Mouse (Mus musculus) heart, postnatal 0 days (tissue): Measurements from ENCODE around the gene Tcam1.

ENCODE experiments used
- CTCF ChIP-seq: IDR thresholded peaks from 2 replicates; pipeline ENCODE4 v1.5.1; 2016; ENCODE audit warnings: antibody characterized with exemption, control low read depth, low read depth
- EP300 ChIP-seq: IDR thresholded peaks from 2 replicates; pipeline ENCODE4 v1.6.1; 2016; ENCODE audit warnings: antibody characterized with exemption, low read depth

DNA sequence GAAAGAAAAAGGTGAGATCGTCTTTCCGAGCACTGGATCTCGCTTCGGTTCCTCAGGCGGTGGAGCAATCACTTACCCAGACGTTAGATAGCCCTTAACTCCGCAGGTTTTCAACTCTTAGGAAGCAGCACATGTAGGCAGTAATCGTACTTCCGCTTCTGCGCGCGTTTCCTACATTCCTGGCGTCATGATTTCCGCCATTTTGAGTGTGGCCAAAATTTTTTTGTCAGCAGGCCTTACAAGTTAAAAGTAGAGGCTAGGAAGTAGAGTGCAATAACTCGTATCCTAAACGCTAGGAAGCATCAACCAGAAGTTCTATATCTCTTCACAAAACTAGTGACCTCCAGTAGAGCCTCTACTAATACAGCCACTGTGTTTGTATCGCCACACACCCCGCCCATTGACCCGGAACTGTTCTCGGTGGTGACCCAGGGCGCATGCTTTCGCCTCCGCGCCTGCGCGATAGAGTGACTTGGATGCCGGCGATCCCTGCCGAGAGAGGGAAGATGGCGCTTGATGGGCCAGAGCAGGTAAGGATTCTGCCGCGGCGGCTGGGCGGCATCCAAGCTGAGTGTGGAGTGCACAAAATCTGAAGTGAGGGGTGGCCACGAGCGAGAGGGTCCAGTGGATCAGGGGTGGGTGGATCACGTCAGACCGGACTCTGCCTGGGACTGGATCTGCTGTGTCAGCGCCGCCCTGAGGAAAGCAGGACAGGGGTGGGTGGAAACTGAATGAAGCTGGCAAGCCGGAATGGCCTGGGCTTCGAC lies 20.6 kb upstream of the Tcam1 start, which contains the start of the genes Ftsj3 and Psmc5:
- TF ChIP-seq CTCF (peak; percentile 33), EP300 (no peak)
